Mouse (Mus musculus): Measurements from ENCODE around the gene Hyal3.

Gene Hyal3

DNA sequence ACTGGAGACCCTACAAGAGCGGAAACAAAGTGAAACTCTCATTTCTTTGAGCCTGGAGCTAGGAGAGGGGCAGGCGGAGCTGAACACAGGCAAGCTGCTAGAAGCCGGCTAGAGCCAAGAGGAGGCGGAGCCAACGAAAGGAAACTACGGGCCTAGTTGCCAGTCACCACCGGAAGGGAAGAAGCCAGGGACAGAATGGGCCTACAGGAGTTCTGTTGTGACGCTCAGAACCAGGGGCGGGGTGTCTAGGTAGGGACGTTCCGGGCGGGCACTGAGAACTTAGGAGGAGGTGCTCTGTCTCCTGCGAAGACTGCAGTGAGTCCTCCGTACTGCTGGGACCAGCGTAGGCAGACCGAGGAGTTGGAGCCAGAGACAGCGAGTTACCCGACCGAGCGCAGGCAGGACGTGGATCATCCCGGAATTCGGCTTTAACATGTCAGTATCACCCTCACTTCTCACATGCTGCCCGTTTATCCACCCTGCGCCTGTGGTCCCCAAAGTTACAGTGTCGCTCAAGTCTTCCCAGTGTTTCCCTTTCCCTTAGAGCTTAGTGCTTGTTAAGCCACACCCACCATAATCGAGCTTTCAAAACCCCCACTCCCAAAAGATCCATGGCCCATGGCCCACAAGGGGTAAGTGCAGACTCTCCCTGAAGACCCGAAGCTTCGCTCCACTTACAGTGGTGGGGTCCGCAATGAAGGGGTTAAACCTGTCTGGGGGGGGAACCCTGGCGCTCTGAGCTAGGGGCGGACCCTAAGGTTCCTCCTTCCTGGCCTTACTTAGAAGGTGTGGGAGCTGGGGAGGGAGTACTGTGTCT lies at the start of gene Hyal3:
Hyal3 (plus strand) TSS at position 318 of the 817 bp plus-strand sequence.
- DNase-seq = peak; percentile 99

DNA sequence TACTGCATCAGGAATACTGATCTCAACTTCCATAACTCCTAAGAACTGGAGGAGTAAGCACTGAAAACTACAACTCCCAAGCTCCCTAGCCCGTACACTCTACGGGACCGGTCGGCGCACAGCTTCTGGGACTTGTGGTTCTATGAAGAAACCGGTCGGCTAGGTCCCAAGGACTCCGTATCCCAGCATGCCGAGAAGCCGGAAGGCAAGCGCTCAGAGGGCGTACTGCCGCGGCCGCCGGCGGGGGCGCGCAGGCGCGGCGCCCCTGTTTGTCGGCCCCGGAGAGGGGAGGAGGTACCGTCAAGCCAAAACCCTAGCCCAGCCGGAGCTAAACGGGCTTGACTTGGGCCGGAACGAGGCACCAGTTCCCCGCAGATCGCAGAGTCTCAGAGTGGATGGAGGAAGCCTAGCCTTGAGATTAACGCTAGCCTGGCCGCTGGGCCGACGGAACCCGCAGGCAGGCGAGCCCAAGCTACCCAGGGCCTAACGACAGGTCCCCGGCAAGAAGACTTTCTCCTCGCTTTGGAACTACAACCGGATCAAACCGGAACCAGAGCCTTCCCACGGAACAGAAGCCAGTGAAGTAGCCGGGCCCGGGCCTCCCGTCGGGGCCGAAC lies 46.7 kb upstream of the Hyal3 start, which contains the start of gene Tmem115:
Tmem115 (plus strand) TSS at position 155 of the 617 bp plus-strand sequence.
- DNase-seq = peak; percentile 100

DNA sequence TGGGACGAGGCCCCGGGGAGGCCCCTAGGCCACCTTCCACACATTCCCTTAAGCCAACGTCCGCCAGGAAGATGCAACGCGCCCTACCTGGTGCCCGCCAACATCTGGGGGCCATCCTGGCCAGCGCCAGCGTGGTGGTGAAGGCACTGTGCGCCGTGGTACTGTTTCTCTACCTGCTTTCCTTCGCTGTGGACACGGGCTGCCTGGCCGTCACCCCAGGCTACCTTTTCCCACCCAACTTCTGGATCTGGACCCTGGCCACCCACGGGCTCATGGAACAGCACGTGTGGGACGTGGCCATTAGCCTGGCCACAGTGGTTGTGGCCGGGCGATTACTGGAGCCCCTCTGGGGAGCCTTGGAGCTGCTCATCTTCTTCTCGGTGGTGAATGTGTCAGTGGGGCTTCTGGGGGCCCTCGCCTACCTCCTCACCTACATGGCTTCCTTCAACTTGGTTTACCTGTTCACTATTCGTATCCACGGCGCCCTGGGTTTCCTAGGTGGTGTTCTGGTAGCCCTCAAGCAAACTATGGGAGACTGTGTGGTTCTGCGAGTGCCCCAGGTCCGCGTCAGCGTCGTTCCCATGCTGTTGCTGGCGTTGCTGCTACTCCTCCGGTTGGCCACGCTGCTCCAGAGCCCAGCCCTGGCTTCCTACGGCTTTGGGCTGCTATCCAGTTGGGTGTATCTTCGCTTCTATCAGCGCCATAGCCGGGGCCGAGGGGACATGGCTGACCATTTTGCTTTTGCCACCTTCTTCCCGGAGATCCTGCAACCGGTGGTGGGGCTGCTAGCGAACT lies 46.0 kb upstream of the Hyal3 start:
- peak; percentile 96 for DNase-seq

DNA sequence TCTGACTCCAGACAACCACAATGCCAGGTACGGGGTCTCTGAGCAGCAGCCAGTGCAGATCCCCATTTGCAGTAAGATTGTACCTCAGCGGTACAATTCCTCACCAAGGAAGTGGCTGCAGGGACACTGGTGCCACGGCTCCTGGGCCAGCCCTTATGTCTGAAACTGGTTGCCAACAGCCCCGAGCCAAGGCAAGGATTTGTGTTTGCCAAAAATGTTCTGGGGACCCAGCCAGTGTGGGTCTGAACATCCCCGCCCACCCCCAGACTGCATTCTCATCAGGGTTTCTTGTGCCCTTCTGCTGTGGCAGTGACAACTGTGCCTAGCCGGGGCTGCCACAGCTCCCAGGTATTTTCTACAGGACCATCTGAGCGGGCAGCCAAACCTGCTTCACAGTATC lies 42.4 kb upstream of the Hyal3 start:
- DNase-seq = peak; percentile 90

DNA sequence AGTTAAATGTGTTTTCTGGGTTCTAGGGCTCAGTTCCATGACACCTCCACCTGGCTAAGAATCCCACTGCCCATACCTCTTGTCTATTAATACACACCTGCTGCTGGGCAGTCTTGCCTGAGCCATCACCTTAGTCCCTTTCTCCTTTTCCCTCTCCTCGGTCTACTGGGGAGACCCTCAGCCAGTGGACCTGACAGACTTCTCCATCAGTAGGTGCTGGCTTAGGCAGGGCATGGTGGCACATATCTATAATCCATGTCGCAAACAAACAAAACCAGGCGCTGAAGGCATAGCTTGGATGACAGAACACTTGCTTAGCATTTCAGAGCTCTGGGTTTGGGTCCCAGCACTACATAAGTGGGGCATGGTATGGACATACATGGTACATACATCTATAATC lies 41.9 kb upstream of the Hyal3 start:
- DNase-seq = peak; percentile 92

DNA sequence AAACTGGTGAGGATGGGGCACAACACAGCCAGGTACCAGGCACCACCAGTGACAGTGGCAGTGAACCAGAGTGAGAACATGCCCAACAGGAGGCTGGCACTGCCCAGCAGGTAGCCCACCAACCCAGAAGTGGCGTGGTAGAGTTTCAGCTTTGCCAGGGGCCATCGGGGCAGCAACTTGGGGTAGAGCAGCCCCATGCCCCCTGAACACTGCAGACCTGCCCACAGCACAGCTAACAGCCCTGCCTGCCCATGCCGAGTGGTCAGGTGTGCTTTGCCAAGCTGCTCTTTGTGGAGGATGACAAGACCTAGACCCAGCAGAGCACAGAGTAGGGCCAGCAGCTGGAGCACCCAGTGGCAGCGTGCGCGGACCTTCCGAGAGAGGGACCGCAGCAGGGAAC lies 40.7 kb upstream of the Hyal3 start:
- DNase-seq = peak; percentile 92

DNA sequence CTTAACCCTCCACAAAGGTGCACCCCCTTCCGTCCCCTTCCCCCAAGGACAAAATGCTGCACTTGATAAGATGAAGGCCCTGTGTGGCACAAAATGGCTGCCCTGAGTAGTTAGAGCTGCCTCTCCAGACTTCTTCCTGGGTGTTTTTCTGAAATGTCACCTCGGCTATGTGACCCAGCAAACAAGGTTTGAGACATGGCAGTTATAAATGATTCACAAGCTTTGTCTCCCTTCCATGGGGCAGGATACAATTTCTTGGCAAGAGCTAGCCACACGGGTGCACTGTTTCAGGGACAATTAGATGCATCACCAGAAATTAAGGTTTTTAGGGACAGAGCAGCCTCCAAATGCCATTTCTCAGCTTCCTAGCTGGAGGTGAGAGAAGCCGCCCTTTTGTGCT lies 40.2 kb upstream of the Hyal3 start:
- peak; percentile 89 for DNase-seq

DNA sequence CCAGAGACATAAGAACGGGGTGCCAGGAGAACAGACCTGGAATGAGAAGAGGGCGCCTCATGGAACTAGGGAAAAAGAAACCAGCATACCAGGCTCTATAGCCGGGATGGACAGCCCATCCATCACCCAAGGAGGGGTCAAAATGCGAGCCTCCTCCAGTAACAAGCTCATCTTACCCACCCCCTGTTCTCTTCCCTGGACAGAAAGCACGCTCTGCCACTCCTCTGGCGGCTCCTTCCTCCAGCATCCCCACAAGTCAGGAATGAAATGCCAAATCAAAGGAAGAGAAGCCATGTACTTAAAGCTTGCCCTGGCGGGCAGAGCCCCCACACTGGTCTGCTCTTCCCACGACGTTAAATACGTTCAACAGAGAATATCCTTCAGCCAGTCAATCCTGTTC lies 39.6 kb upstream of the Hyal3 start:
- DNase-seq = peak; percentile 93

DNA sequence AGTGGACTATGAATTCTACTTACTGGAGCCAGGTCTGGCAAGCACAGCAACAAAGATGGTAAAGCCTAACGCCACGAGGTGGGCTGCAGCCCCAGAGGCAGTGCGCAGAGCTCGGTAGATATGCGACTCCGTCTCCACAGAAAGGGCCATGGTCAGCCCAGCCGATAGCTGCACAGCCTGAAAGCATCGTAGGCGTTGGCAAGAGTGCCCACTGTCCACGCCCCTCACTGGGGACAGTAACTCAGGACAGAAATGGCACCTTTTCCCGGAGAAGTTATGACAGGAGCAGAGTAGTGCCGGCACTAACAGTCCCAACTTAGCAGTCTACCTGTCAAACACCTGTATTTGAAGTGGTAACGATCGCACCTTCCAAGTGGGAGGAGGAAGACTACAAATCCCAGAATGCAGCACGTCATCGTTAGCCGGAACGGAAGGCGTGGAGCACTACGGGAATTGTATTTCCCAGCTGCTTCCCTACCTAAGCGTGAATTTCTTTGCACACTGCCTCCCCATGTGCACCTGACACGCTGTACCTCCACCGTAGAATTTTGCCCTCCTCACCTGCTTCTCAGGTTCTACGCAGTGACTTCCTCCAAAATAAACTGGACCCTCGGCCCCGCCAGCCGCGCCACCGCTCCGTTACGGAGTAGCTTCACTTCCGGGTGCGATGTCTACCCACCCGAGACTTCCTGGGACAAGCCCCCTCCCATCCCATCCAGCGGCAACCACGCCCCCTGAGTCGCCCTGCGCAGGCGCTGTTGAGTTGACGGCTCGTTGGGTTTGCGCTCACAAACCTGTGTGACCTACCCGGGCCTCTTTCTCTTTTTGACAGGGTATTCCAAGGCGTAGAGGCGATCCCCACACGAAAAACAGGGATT lies 38.9 kb upstream of the Hyal3 start, which contains the start of the genes Cyb561d2 and Nprl2:
Cyb561d2 (minus strand) TSS at position 720 of the 878 bp plus-strand sequence.
Nprl2 (plus strand) TSS at position 753 of the 878 bp plus-strand sequence.
- DNase-seq = peak; percentile 99

DNA sequence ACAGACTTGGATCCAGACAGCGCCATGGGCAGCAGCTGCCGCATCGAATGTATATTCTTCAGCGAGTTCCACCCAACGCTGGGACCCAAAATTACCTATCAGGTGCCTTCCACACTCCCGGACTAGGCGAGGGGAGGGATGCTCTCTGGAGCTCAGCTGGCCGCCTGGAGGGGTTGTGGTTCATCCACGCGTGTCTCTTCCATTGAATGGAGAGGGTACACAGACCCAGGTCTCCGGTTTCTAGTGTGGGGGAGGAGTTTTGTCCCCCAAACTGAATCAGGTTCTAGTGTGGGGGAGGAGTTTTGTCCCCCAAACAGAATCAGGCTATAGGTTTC lies 38.3 kb upstream of the Hyal3 start:
- DNase-seq = no peak

DNA sequence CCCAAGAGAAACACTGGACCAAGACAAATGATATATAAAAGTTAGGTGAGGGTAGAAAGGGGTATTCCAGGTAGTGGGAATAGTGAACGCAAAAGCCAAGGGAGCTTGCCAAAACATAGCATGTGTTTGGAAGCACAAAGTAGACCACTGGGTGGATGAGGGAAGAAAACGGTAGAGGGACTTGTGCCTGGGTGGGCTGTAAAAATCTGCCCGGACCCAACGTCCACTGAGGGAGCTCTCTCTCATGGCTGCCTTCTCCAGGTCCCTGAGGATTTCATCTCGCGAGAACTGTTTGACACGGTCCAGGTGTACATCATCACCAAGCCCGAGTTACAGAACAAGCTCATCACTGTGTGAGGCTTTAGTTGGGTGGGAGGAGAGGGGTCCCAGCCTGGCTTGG lies 37.9 kb upstream of the Hyal3 start:
- peak; percentile 92 for DNase-seq

DNA sequence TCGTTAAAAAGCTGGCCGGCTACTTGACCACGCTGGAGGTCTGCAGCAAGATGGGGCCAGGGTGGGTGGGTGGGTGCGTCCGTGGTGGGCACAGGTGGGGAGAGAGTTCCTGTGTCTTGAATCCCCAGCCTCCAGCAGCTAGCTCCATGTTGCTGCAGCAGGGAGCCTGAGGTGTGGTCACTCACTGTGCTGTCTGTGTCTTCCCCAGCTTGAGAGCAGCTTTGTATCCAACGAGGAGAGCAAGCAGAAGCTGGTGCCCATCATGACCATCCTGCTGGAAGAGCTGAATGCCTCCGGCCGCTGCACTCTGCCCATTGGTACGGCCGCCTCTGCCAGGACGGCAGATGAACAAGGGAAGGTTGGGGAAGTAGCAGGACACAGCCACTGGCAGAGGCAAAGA lies 37.3 kb upstream of the Hyal3 start:
- DNase-seq = no peak

DNA sequence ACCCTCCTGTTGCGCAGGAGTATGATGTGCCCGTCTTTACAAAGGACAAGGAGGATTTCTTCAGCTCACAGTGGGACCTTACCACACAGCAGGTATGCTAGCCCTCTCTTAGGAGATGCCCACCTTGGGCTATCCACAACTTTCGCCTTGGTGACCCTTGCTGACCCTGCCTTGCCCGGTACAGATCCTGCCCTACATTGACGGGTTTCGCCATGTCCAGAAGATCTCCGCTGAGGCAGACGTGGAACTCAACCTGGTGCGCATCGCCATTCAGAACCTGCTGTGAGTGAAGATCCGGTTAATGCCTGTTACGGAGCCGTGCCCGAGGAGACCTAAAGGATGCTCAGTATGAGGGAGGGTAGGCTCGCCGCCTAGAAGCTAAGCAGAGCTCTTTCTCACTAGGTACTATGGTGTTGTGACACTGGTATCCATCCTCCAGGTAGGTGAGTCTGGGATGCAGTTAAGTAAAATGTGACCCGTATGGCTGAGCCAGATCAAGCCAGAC lies 36.4 kb upstream of the Hyal3 start:
- peak; percentile 92 for DNase-seq

DNA sequence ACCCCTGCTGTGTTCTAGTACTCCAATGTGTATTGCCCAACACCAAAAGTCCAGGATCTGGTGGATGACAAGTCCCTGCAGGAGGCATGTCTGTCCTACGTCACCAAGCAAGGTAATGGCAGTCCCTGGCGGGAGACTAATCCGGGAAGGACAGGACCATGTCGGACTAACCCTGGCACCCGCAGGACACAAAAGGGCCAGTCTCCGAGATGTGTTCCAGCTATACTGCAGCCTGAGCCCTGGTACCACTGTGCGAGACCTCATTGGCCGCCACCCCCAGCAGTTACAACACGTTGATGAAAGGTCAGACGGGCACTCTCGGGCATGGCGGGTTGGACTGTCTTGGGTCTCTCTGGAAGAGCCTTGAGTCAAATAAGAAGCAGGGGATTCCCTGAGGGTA lies 35.9 kb upstream of the Hyal3 start:
- peak; percentile 92 for DNase-seq

DNA sequence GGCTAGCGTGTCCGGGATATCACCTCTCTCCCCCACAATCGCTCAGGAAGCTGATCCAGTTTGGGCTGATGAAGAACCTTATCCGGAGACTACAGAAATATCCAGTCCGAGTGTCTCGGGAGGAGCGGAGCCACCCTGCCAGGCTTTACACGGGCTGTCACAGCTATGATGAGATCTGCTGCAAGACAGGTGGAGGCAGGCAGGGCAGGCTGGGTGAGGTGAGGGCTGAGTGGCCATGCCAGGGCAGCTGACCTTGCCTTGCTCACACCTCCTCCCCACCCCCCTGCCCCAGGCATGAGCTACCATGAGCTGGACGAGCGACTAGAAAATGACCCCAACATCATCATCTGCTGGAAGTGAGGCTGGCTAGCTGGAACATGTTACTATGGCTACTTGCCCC lies 35.4 kb upstream of the Hyal3 start:
- DNase-seq = peak; percentile 95

DNA sequence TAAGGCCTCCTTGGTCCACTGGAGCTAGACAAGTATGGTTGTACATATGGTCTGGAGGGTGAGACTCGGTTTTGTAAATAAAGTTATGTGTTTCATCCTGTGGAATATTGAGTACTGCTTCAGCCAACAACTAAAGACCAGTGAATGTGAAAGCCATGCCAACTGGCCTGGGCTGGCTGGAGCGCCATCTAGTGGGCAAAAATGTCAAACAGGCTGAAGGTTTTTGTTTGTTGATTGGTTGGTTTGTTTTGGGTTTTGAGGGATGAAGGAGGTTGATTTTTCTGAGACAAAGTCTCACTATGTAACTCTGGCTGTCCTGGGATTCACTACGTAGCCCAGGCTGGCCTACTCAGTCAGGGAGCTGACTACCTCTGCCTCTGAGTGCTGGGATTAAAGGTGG lies 35.0 kb upstream of the Hyal3 start:
- DNase-seq = peak; percentile 96

DNA sequence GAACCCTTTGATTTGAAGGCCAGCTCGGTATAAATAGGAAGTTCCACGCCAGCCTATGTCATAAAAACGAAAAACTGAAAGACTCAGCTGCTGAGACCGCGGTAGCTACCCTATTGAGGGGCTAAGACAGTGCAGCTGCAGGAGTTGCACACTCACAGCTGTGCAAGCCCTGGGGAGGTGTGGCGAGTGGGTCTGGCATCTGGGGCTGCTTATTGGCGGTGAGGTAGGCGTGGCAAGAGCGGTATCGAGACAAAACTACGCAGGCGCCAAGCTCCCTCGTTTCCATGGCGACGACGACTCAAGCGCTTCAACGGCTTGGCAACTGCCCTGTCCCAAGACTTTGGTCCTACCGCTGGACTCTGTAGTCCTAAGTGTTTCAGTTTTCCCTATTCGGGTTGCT lies 33.6 kb upstream of the Hyal3 start, which contains the start of gene Zmynd10:
Zmynd10 (plus strand) TSS at position 273 of the 400 bp plus-strand sequence.
- peak; percentile 99 for DNase-seq

DNA sequence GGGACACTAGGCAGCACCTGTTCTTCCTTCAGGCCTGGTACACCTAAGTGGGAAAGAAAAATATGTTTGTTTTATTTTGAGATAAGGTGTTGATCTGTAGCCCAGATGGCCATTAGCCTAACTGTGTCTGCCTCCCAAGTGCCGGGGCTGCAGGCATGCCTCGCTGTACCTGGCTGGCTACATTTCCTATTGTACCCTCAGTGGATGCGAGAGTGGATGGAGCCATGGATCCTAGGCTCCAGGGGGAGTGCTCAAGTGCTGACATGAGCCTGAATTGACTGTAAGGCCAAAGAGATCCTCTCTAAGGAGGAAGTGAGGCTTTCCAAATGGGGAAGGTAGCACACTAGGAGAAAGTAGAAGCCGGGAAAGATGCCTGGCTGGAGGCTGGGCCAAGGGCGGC lies 32.7 kb upstream of the Hyal3 start:
- peak; percentile 91 for DNase-seq

DNA sequence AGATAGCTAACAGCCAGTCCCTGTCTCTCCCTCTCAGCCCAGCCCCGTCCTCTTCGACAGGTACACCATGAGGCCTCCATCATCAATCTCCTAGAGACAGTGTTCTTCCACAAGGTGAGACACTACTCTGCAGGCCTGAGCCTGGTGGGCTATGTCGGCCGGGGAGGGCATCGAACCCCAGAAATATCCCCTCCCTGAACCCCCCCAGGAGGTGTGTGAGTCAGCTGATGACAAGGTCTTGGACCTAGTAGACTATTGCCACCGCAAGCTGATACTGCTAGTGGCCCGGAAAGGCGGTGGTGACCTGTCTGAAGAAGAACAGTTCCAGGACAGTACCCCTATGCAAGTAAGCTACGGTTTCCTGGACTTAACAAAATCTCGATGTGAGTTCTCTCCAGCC lies 31.8 kb upstream of the Hyal3 start:
- peak; percentile 92 for DNase-seq

DNA sequence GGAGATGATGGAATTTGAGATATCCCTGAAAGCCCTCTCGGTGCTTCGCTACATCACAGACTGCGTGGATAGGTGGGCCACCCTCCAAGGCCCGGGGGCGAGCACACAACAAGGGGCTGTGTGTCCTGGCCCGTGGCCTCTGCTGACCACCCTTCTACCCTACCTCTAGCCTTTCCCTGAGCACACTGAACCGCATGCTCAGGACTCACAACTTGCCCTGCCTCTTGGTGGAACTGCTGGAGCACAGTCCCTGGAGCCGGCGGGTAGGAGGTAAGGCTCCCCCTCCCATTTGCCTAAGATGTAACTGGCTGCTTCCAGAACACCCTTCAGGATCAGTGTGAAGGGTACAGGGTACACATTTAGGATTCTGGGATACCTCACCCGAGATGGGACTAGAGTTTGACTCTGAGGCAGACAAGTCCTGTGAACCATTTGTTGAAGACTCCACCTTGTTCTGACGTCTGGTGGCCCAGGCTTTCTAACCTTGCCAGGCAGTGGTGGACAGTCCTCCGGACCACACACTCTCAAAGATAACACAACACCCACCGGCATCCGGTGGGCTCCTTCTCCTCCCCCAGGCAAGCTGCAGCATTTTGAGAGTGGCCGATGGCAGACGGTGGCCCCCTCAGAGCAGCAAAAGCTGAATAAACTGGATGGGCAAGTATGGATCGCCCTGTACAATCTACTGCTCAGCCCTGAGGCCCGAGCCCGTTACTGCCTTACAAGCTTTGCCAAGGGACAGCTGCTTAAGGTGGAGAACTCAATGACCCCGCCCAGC lies 31.1 kb upstream of the Hyal3 start:
- DNase-seq = peak; percentile 94

DNA sequence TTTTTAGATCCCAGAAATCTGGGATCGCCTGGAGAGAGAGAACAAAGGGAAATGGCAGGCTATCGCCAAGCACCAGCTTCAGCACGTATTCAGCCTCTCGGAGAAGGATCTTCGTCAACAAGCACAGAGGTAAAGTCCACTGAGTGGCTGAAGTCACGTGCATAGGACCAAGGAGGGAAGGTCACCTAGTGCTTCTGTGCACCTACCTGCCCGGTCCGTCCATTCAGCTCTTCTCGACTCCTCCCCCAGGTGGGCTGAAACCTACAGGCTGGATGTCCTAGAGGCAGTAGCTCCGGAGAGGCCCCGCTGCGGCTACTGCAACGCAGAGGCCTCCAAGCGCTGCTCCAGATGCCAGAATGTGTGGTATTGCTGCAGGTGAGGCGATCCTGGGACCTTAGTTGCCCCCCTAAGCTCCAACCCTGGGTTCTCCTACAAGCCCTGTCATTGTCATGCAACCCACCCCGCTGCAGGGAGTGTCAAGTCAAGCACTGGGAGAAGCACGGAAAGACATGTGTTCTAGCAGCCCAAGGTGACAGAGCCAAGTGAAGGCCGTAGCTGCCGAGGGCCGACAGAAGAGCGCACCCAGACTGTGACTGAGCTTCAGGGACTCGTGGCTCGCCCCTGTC lies 30.0 kb upstream of the Hyal3 start:
- peak; percentile 96 for DNase-seq

All from heart, adult 11 months (tissue).